Mouse (Mus musculus) liver, adult 2 months (tissue): Measurements from ENCODE around the gene Copa.

ENCODE experiments used
- CTCF ChIP-seq: fragments of 200-500 bp; IDR thresholded peaks from 2 replicates; pipeline ENCODE4 v1.5.1; 2011; ENCODE audit warnings: low read depth, low read length, control low read depth
- POLR2A ChIP-seq: fragments of 200-500 bp; IDR thresholded peaks from 2 replicates; pipeline ENCODE4 v1.6.1; 2011; ENCODE audit warnings: low read length, control low read depth; ENCODE audit not compliant: insufficient read depth; ENCODE audit errors: extremely low read depth

DNA sequence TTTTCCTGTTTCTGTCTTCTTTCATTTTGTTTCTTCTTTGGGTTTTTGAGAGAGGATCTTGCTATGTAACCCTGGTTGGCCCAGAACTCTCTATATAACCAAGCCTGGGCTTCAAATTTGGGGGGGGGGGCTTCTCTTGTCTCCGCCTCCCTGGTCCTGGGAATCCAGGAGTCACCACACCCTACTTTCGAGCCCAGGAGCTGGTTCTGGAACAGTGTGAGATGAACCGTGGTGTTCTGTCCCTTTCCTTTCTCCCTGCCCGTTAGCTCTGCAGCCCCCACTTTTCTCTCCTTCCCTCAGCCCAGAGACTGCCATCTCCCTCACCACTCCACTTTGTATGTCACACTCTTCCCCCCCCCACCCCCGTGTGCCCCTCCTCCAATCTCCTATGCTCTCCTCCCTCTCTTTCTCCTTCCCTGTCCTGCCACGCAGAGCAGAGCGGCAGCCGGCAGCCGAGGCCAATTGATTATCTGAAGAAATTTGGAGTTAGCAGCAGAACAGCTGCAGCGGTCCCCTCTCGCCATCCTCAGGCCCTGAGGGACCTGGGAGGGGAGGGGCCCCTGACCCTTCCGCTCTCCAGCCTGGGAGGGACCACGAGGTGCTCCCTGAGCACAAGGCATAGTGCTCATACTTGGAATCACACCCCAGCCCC lies 33.1 kb upstream of the Copa start:
- TF ChIP-seq CTCF, result no peak
- no peak for TF ChIP-seq POLR2A
